Mouse (Mus musculus): ENCODE data around the gene Ctnnbl1.

GRCm38 (mm10) chr2:157758395-157758794 lies 21.2 kb downstream of the Ctnnbl1 start:
- no peak for TF ChIP-seq CTCF (IDR thresholded peaks at IDR 0.05; ENCODE audit: extremely low read depth, insufficient read depth, insufficient read length, insufficient replicate concordance)
- no peak for TF ChIP-seq POLR2A (IDR thresholded peaks at IDR 0.05; ENCODE audit: low read depth, low read length)
